Mouse (Mus musculus) liver, adult 2 months (tissue): ENCODE results near the gene Col2a1.

Experiments
- CTCF ChIP-seq: fragments of 200-500 bp; IDR thresholded peaks from 2 replicates; pipeline ENCODE4 v1.5.1; 2011; ENCODE audit warnings: low read depth, low read length, control low read depth
- POLR2A ChIP-seq: fragments of 200-500 bp; IDR thresholded peaks from 2 replicates; pipeline ENCODE4 v1.6.1; 2011; ENCODE audit warnings: low read length, control low read depth; ENCODE audit not compliant: insufficient read depth; ENCODE audit errors: extremely low read depth

DNA sequence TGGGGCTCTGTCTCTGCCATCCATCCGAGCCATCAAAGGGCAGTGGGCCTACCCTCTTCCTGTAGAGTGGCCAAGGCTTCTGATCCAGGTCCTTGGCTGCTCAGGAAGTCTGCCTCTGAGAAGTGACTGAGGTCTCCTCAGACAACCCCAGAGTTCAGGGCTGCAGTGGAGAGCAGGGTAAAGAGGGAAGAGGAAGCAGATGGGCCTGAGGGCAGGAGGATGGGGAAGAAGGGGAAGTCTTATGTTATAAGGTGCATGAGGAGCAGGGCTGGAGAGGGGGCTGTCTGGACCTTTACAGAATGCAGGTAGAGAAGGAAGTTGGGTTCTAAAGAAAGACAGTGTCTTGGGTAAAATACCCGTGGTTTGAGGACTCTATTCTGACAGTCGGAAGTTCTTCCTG lies 54.8 kb downstream of the Col2a1 start:
- TF ChIP-seq CTCF, result no peak
- no peak for TF ChIP-seq POLR2A
